Mouse (Mus musculus) bone marrow, adult 2 months (tissue): ENCODE data around the gene Stk11. TPM values are rescaled to one million over a fixed set of nuclear protein-coding genes. Genes with fewer than 3 reads are reported as not detected.

Experiments used
- H3K27ac ChIP-seq: fragments of 200-500 bp; 2 replicates; pipeline ENCODE4 v1.5.1; 2012; ENCODE audit warnings: low read depth, mild to moderate bottlenecking, control low read depth, inconsistent platforms, low read length; ENCODE audit not compliant: control insufficient read depth, poor library complexity, insufficient read depth
- H3K4me1 ChIP-seq: fragments of 200-500 bp; 2 replicates; pipeline ENCODE4 v1.6.1; 2011; ENCODE audit warnings: low read length; ENCODE audit not compliant: control insufficient read depth, insufficient read depth
- H3K4me3 ChIP-seq: fragments of 200-500 bp; replicated peaks from 2 replicates; pipeline ENCODE3; 2011; ENCODE audit warnings: mild to moderate bottlenecking, low read depth, low read length, control low read depth; ENCODE audit not compliant: control insufficient read depth
- CTCF ChIP-seq: fragments of 200-500 bp; IDR thresholded peaks from 2 replicates; pipeline ENCODE4 v1.5.1; 2011; ENCODE audit warnings: low read length, control low read depth; ENCODE audit not compliant: control insufficient read depth, insufficient read depth
- POLR2A ChIP-seq: fragments of 200-500 bp; IDR thresholded peaks from 2 replicates; pipeline ENCODE4 v1.6.1; 2011; ENCODE audit warnings: low read depth, mild to moderate bottlenecking, control low read depth, low read length, borderline replicate concordance; ENCODE audit not compliant: control insufficient read depth
- WGBS: fragments of 180-500 bp; shearing (Covaris S2); methylation state at CpG from one replicate; pipeline ENCODE4 v1.1.7; 2018; 5-methylcytosine and 5-hydroxymethylcytosine counted together
- polyA plus RNA-seq: library from polyadenylated mRNA; stranded (reverse); fragments of >200 nt; gene quantifications from 2 replicates; pipeline ENCODE4 v1.2.4, GENCODE M21; 2011; ENCODE audit warnings: low replicate concordance; ENCODE audit not compliant: missing spikeins, insufficient read depth, insufficient read length

Stk11 gene
- polyA plus RNA-seq, 1 experiment, result 344 TPM

DNA sequence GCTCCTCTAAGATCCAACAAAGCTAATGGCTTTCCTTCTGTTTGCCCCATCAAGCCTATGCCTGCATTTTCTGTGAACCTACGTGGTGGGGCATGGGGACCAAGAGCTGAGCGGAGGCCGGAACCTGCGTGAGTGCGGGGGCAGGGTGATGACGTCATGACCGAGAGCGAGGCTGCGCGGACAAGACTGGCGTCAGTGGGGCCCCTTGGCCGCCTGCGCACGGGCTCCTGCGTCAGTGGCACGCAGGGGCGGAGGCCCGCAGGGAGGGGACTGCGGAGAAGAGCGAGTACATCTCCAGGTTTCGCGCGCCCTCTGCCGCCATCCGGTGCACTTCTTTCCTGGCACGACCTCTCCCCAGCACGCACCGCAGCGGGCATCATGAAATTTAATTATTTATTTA is 25.6 kb downstream of the Stk11 start:
- Histone ChIP-seq H3K4me3 (peak overlapping the region; percentile 47), H3K4me1 (peaks cover 6% of the 10 kb centered on the region; the same call in 1 of the 2 replicates), H3K27ac (peak overlapping the region; percentile 43)
- peak; percentile 83 for TF ChIP-seq CTCF
- peak; percentile 48; the same call in 1 of the 2 replicates for TF ChIP-seq POLR2A
- under 1% methylated on average over 29 of the region's 29 CpGs for WGBS

DNA sequence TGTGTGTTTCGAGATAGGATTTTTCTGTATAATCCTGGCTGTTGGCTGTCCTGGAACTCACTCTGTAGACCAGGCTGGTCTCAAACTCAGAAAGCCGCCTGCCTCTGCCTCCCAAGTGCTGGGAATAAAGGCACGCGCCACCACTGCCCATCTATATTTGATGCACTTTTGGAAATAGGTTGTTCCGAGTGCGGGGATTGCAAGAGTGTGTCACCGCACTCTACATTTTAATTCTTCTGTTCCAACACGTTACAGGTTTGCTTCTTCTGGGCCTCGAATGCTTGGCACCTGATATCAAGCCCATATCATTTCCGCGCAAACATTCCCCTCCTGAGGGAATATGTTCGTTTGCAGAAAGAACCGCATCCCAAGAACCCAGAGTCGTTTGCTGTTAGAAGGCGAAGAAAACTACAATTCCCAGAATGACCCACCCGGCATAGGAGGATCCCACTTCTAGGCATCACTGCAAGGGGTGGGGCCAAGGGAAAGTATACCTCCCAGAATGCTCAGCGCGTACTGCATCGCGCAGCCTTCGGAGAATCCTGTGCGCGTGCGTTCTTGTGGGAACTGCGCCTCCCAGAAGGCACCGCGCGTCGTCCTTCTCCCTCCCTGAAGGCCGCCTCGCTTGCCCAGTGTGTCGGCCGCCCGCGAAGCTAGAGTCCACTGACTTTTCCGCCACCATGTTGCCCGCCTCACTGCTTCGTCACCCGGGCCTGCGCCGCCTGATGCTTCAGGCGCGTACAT is 26.4 kb downstream of the Stk11 start:
- Histone ChIP-seq H3K4me3 (peak overlapping the region; percentile 77), H3K4me1 (peaks cover 9% of the 10 kb centered on the region; the same call in 1 of the 2 replicates), H3K27ac (peak overlapping the region; percentile 90)
- under 1% methylated on average over 43 of the region's 43 CpGs for WGBS
- TF ChIP-seq POLR2A (peak; percentile 81; the same call in 1 of the 2 replicates), CTCF (peak; percentile 1; the same call in 1 of the 2 replicates)

DNA sequence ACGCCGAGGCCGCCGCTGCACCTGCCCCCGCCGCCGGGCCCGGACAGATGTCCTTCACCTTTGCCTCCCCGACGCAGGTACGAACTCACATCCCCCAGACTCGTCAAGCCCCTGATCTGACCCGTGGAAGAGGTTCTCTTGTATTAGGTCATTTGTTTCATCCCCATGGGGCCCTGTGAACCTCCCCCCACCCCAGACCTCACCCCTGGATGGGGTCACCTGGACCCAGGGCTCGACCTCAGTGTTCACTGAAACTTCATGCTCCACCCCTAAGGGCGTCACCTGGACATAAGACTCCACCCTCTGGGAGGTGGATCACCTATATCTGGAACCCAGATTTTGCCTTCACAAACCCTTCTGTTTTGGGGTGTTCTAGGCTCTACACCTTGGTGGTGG is 26.9 kb downstream of the Stk11 start:
- Histone ChIP-seq H3K27ac (peak overlapping the region; percentile 90), H3K4me3 (peak overlapping the region; percentile 77), H3K4me1 (peaks cover 9% of the 10 kb centered on the region; the same call in 1 of the 2 replicates)
- WGBS, result under 1% methylated on average over 15 of the region's 15 CpGs
- no peak for TF ChIP-seq CTCF
- TF ChIP-seq POLR2A, result no peak

DNA sequence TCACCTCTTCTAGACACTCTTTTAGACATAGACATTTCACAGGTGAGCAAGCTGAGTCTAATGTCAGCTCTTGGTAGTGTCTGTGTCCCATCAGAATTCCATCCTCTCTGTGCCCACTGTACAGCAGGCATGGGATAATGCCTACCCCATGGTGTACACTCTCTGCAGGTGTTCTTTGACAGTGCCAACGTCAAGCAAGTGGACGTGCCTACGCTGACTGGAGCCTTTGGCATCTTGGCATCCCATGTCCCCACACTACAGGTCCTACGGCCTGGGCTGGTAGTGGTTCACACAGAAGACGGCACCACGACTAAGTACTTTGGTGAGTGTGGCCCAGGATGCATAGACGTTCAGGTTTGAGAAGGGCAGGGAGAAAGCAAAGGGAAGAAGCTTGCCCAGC is 28.1 kb downstream of the Stk11 start:
- Histone ChIP-seq H3K4me1 (peaks cover 5% of the 10 kb centered on the region; the same call in 1 of the 2 replicates), H3K4me3 (peak overlapping the region; percentile 0), H3K27ac (no peak overlapping the region)
- 94% methylated on average over 7 of the region's 7 CpGs for WGBS
- TF ChIP-seq CTCF (no peak), POLR2A (no peak)

DNA sequence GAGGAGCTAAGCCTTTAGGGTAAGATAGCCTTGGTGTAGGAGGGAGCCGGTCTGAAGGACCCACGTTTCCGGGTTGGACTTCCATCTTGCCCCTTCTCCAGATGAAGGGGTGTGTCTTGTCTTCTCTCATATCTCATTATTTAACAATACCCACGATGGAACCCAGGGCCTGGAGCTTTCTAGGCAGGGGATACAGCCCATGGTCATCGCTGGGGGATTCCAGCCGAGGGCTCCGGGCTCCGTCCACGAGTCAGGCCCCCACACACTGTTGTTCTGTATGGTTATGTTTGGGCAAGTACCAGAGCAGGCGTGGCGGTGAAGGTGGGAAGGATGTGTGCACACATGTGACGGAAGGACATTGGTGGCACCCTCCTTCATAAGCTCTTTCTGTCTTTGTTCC is 28.6 kb downstream of the Stk11 start:
- Histone ChIP-seq H3K4me1 (peaks cover 4% of the 10 kb centered on the region; the same call in 1 of the 2 replicates), H3K27ac (no peak overlapping the region), H3K4me3 (no peak overlapping the region)
- WGBS, result 93% methylated on average over 12 of the region's 12 CpGs
- TF ChIP-seq CTCF, result no peak
- no peak for TF ChIP-seq POLR2A

DNA sequence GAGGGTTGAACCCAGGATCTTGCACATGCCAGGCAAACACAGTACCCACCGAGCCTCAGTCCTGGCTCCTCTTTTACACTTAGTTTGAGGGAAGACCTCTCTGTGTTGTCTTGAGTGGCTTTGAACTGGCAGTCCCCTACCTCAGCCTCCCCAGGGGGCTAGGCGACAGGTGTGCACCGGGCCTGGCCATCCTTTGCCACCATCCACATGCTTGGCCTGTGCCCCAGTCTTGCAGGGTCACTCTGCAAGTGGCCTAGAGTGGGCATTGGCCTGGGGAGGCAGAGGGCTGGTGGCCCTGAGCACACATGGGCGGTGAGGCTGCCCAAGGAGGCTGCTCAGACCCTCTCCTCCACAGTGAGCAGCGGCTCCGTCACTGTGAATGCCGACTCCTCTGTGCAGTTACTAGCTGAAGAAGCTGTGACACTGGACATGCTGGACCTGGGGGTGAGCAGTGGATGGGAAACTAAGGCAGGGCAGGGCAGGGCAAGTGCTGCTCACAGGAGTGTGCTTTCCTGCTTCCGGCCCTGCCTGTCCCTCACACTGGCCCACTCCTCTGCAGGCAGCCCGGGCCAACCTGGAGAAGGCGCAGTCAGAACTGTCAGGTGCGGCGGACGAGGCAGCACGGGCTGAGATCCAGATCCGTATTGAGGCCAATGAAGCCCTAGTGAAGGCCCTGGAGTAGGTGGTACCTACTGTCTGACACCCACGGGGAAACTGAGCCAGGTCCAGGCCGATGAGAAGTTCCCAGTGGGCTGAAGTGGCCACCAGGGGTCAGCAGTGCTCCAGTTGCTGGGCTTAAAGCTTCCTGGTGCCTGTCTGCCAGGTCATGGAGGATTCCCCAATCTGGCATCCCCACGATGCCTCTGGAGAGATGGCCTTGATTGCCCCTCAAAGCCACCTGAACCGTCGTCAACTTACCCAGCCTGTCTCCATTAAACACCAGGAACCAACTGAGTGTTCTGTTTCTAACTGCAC is 29.5 kb downstream of the Stk11 start:
- peaks cover 4% of the 10 kb centered on the region; the same call in 1 of the 2 replicates for H3K4me1 ChIP-seq
- H3K27ac ChIP-seq, result peak overlapping the region; percentile 50
- H3K4me3 ChIP-seq, result no peak overlapping the region
- WGBS, result 73% methylated on average over 20 of the region's 20 CpGs
- TF ChIP-seq CTCF (peak; percentile 96), POLR2A (0 out of 2 replicates have a peak, but pooled peaks have one; percentile 27)

DNA sequence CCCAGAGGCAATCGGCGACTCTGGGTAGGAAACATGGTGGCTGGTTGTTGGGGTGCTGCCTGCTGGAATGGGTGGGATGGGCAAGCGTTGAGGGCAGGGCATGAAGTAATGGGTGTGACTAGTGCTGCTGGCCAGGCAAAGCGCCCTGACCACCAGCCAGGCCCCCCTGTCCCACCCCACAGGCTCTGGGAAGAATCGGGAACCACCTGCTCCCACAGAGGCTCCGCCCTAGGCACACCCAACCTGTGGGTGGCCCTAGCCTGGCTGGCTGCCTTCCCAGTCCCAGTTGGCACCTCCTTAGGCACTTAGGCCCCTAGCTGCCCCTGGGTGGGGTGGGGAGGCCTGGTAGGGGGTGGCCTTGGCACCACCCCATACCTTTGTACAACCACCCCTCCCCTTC is 30.3 kb downstream of the Stk11 start:
- no peak overlapping the region for H3K4me3 ChIP-seq
- TF ChIP-seq POLR2A (no peak), CTCF (no peak)
- WGBS, result 51% methylated on average over 6 of the region's 6 CpGs
- H3K27ac ChIP-seq, result peak overlapping the region; percentile 50
- peaks cover 4% of the 10 kb centered on the region; the same call in 1 of the 2 replicates for H3K4me1 ChIP-seq
